Mouse (Mus musculus): Measurements from ENCODE around the gene Ltbp3.

Gene Ltbp3

DNA sequence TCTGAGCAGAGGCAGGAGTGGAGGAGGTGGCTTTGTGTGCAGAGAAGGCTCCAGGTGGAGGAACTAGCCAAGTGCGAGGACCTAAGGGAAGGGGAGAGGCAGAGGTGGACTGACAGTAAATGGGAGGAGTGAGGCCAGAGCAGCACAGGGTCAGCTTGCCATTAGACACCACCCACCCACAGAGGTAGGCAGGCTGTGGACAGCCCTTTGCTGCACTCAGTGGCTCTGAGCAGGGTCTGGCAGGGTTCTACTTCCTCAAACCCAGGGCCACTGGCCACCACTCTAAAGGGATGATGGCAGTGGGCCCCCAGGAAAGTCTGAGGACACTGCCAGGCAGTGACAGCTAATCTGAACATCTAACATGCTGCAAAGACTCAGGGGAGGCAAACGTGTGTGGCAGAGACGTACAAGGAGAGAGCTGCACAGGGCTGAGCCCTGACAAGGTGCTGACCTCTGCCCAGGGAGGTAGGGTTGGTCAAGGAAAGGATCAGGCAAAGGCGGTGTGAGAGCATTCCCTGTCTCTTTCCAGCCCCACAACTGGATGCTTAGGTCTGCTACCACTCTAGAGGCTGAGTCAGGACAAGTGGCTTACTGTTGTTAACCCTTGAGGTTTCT lies 16.7 kb upstream of the Ltbp3 start:
- no peak for DNase-seq (ENCODE audit: low spot score in 2 of 2)

GRCm38 (mm10) chr19:5724549-5724941 lies 16.2 kb upstream of the Ltbp3 start:
- peak; percentile 61 to 81 for DNase-seq (ENCODE audit: low spot score in 2 of 2)

DNA sequence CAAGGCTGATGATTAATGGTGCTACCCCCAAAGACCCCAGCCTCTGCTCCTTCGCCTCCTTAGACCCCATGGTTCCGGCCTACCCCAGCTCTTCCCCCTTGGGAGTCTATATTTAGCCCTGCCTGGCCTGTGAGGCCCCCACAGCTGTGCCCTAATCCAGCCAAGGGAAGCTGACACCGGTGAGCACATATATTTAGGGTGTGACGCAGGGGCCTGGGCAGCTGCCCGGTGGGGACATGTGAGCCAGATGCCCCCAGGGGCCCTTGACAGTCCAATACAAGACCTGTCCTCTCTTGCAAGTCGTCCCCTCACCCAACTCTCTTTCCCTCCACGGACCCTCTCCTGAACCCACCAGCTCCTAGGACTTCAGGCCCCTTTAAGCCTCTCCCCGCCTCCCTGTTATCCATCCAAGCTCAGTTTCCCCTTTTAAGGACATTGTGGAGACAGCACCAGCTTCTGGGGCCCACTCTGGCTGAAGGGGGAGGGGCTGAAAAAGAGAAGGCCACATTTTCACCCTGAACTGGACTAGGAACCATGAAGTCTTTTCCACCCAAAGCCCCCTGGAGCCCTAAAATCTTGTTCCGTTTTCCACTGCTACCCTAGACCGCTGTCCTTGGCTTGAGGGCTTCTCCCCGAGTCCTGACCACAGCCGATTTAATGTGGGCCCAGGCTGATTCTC lies 15.5 kb upstream of the Ltbp3 start:
- no peak for DNase-seq (ENCODE audit: low spot score in 2 of 2)

GRCm38 (mm10) chr19:5725767-5726515 lies 14.8 kb upstream of the Ltbp3 start, which contains the start of gene Ehbp1l1:
Gene Ehbp1l1, minus strand, starts transcription at chr19:5726317.
- DNase-seq (ENCODE audit: low spot score in 2 of 2) = peak; percentile 59 to 66

DNA sequence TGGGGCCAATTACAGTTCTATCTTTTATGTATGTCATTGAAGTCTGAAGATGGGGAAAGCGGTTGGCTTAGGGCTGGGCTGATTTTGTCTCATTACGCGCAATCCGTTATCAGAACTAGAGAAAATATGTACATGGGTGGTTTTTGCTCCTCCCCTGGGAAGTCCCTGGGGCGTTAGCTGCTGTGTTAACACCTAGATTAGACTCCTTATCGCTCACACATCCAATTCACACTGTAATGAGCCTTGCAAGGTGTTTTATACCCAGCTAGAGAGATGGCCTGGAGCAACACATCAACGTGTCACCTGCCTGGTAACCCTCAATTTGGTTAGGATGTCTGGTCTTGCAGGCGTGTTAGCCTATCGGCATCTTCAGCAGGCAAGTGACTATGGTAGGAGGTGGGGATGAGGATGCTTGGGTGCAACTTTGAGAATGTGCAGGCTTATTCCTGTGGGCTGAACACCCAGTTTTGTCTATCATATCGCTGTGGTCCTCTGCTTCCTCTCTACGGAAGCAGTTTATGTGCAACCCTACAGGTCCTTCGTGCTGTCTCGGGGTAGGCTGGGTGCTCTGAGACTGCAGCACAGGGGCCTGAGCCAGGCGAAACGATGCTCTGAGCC lies 13.6 kb upstream of the Ltbp3 start:
- no peak for DNase-seq (ENCODE audit: low spot score in 2 of 2)

- DNase-seq (ENCODE audit: low spot score in 2 of 2) = peak; percentile 80 to 91
Observed at GRCm38 (mm10) chr19:5727701-5728100, 13.0 kb upstream of the Ltbp3 start.

- DNase-seq (ENCODE audit: low spot score in 2 of 2) = no peak
Observed at GRCm38 (mm10) chr19:5728631-5729443, 11.9 kb upstream of the Ltbp3 start.

DNA sequence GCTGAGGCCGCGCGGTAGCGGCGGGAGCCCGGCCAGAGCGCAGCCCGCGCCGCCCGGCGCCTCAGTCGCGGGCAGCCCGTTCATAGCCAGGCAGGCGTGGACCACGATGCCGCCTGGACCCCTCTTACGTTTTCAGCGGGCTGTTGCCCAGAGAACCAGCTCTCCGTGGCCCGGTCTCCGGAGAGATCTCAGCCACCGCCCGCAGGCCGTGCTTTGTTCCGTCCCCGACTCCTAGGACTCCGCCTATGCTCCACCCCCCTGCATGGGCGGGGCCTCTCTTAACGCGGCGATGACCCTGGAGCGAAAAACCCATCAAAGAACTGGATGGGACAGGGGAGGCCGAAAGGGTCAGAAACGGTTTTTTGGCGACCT lies 11.3 kb upstream of the Ltbp3 start, which contains the start of gene Fam89b:
Fam89b (minus strand) TSS at position 210 of the 372 bp plus-strand sequence.
- peak; percentile 82 to 90 for DNase-seq (ENCODE audit: low spot score in 2 of 2)

- DNase-seq (ENCODE audit: low spot score in 2 of 2) = no peak
Observed at GRCm38 (mm10) chr19:5730314-5731186, 10.2 kb upstream of the Ltbp3 start.

GRCm38 (mm10) chr19:5731264-5731978 lies 9.3 kb upstream of the Ltbp3 start:
- DNase-seq (ENCODE audit: low spot score in 2 of 2) = peak; percentile 87 to 89

GRCm38 (mm10) chr19:5734325-5734724 lies 6.4 kb upstream of the Ltbp3 start:
- no peak for DNase-seq (ENCODE audit: low spot score in 2 of 2)

DNA sequence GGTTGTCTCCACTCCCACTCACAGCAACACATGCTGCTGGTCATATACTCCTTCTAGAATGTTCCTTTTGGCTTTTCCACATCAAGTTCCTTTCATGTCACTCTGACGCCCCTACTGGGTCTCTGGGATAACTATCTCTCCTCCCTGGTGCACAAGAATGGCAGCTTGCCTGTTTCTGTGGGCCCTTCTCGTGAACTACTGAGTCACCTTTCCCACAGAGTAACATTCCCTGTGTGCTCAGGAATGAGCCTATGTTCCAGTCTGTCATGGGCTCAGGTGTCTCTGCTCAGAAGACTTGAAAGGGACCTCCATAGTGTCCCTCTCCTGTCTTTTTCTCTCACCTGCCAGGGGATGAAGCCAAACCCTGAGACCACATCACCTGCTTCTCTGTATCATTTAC lies 1.3 kb upstream of the Ltbp3 start:
- no peak for DNase-seq (ENCODE audit: low spot score in 2 of 2)

GRCm38 (mm10) chr19:5741641-5742240 lies 1.0 kb downstream of the Ltbp3 start:
- peak; percentile 65 to 79 for DNase-seq (ENCODE audit: low spot score in 2 of 2)

- no peak for DNase-seq (ENCODE audit: low spot score in 2 of 2)
Observed at GRCm38 (mm10) chr19:5742241-5742641, 1.5 kb downstream of the Ltbp3 start.

DNA sequence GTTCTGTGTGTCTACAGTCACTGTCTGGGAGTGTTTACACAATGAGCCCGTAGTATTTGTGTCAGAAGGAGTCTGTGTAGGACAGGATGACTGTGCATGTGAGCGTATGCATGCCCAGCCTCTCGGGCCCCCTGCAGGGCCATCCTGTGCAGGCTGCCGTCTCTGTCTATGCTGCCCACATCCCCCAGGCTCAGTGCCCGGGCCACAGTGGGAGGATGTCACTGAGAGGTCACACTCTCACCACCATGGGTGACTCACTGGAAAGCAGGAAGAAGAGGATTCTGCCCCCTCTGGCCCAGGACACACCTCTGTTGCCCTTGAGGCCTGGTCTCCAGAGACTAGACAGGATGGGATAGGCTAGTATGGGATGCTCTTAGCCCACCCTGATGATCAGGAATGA lies 2.9 kb downstream of the Ltbp3 start:
- no peak for DNase-seq (ENCODE audit: low spot score in 2 of 2)

DNA sequence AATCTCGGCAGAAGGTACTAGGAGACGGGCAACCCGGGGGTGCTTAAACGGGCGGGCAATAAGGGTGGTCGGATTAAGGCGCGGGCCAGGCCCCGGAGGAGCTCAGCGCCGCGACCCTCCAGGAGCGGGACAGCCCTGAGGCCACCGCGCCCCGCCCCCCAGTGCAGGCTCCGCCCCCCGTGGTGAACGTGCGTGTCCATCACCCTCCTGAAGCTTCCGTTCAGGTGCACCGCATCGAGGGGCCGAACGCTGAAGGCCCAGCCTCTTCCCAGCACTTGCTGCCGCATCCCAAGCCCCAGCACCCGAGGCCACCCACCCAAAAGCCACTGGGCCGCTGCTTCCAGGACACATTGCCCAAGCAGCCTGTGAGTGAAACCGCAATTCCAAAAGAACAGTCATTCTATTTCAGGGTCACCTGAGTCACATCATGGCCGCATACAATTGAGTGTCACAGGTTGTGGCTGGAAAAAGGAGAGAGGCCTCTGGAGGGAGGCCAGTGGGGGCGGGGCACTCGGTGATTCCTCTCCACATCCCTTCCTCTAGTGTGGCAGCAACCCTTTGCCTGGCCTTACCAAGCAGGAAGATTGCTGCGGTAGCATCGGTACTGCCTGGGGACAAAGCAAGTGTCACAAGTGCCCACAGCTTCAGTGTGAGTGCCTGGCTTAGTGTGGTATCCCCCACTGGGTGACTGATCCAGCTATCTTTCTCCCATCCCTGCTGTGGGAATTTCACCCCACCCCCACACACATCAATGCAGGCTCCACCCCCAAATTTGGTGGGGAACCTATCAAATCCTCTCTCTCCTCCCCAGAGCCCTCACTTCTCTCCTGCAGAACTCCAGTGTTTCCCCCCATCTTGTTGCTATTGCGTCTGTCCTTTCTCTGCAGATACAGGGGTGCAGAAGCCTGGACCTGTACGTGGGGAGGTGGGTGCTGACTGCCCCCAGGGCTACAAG lies 5.3 kb downstream of the Ltbp3 start:
- DNase-seq (ENCODE audit: low spot score in 2 of 2) = no peak

GRCm38 (mm10) chr19:5746907-5747363 lies 6.2 kb downstream of the Ltbp3 start:
- DNase-seq (ENCODE audit: low spot score in 2 of 2) = no peak

- DNase-seq (ENCODE audit: low spot score in 2 of 2) = no peak
Observed at GRCm38 (mm10) chr19:5749476-5749875, 8.8 kb downstream of the Ltbp3 start.
